Mouse (Mus musculus): ENCODE data around the gene Dnajc13.

DNA sequence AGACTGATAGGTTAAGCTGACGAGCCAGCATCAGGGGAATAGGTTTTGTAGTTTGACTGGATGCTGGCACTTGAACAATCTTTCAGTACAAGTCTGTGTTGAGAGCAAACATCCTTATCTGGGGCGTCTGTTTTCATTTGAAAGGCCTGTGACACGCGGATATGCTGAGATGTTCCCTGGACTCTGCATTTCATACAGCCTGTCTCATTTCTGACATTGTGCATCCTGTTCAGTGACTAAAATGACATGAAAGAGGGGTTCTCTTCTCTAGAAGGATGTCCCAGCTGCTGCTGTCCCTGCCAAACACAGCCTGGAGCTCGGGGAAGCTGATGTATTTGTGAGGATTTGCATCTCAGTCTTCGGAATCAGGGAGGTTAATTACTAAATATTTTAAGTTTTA, 155.2 kb downstream of the Dnajc13 start:
- TF ChIP-seq CTCF (IDR thresholded peaks at IDR 0.05) (no peak), EP300 (IDR thresholded peaks at IDR 0.05) (no peak)

All from lung, postnatal 0 days (tissue).